Mouse (Mus musculus): Measurements from ENCODE around the gene Snrk. TPM values are rescaled to one million over a fixed set of nuclear protein-coding genes. Genes with fewer than 3 reads are reported as not detected.
"Not testable (repeated sequence)": the region's sequence is repeated elsewhere in the genome, so short reads cannot be mapped to it uniquely, and the experiment has no call there.

Snrk gene
- total RNA-seq, 2 experiments from 2014 or later: 110 to 122 TPM

GRCm38 (mm10) chr9:122138371-122139029 is 21.4 kb downstream of the Snrk start:
- DNase-seq (ENCODE audit: low spot score in 2 of 2): no peak

- no peak for DNase-seq (ENCODE audit: low spot score in 2 of 2)
Measured at GRCm38 (mm10) chr9:122139236-122139635, 22.2 kb downstream of the Snrk start.

- no peak for DNase-seq (ENCODE audit: low spot score in 2 of 2)
Measured at GRCm38 (mm10) chr9:122143219-122143618, 26.2 kb downstream of the Snrk start.

GRCm38 (mm10) chr9:122144776-122145175 is 27.7 kb downstream of the Snrk start:
- no peak for DNase-seq (ENCODE audit: low spot score in 2 of 2)

GRCm38 (mm10) chr9:122145677-122146076 is 28.6 kb downstream of the Snrk start:
- no peak for DNase-seq (ENCODE audit: low spot score in 2 of 2)

- DNase-seq (ENCODE audit: low spot score in 2 of 2): no peak
Measured at GRCm38 (mm10) chr9:122146124-122146870, 29.2 kb downstream of the Snrk start.

DNA sequence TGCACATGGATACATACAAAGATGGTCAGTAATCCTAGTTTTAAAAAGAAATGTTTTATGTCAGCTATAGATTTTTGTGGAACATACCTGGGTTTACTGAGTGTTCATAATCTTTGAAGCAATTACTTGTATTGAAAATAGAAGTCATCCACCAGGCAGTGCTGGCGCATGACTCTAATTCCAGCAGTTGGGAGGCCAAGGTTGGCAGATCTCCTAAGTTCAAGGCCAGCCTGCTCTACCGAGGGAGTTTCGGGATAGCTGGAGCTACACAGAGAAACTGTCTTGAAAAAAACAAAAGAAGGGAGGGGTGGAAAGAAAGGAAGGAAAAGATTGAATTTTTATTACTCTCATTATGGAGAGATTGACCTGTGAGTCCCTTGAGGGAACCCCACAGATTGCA is 31.3 kb downstream of the Snrk start:
- DNase-seq (ENCODE audit: low spot score in 2 of 2): no peak

GRCm38 (mm10) chr9:122149997-122150826 is 33.1 kb downstream of the Snrk start:
- DNase-seq (ENCODE audit: low spot score in 2 of 2): no peak

DNA sequence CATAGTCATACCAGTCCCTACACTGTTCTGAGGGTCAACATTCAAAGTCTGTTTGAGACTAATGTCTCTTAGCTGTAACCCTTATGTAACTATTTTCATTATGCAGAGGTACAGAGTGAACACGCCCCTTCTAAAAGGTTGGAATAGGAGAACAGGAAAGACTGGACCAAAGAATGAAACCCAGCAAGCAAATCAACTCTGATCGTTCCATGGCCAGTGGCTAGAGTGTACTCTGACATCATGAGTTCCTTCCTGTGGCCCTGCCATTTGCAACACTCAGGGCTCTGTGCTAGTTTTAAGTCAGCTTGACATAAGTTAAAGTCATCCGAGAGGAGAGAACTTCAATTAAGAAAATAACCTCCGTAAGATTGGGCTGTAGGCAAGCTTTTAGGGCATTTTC is 35.0 kb downstream of the Snrk start:
- no peak for DNase-seq (ENCODE audit: low spot score in 2 of 2)

- DNase-seq (ENCODE audit: low spot score in 2 of 2): no peak
Measured at GRCm38 (mm10) chr9:122152501-122152900, 35.4 kb downstream of the Snrk start.

DNA sequence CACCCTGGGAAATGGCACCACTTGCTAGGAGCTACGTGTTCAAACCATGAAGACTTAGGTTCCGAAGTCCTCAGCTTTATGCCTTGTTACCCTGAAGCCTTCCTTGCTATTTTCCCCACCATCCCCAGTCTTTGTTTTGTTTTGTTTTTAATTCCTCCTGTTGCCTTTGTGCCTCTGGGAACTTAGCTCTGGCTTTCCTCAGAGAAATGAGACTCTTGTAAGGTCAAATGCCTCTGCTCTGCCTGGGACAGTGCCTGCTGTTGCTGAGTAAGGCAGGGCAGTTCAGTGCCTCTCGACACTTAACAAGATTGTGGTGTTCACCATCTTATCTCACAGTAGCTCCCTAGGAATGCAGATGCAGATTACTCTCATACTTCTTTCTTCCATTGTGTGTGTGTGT is 36.4 kb downstream of the Snrk start:
- DNase-seq (ENCODE audit: low spot score in 2 of 2): no peak

DNA sequence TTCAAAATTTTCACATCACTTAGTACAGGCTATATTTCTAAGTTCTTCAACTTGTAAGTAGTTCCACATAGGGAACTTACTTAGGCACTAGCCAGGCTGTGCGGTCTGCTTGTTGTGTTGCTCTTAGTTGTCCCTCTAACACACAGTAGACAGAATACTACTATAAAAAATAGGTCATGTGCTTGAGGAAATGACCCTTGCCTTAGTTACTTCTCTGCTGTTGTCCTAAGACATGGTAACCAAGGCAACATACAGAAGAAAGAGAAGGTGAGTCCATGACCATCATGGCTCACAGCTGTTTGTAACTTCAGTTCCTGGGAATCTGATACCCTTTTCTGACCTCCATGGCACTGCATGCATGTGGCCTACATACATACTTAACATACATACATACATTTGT is 38.1 kb downstream of the Snrk start:
- DNase-seq (ENCODE audit: low spot score in 2 of 2): no peak

DNA sequence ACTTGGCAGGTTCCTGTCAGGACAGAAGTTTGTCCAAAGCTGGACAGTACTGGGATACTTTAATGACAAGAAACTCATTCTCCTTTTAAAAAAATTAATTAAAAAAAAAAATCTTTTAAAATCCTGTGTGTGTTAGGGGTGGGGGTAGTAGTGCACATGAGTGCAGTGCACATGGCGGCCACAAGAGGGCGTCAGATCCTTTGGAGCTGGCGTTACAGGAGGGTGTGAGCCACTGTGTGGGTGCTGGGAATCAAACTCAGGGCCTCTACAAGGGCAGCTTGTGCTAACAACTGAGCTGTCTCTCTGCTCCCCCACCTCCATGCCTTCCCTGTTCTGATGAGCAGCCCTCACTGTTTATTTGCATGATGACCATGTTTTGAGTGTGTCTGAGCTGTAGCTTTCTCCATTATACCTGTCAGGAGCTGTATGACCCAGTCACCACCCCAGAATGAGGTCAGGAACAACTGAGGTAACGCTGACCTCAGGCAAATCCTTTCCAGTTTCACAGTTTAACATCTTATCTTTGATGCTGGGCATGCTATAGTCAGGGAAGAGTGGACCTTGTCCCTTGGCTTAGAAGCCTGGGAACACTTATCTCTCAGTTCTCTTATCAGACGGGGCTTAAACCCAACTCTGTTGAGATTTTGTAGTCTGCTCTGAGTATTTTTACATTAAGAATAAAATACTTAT is 39.5 kb downstream of the Snrk start:
- DNase-seq (ENCODE audit: low spot score in 2 of 2): no peak

- DNase-seq (ENCODE audit: low spot score in 2 of 2): no peak
Measured at GRCm38 (mm10) chr9:122157079-122157441, 40.0 kb downstream of the Snrk start.

- DNase-seq (ENCODE audit: low spot score in 2 of 2): no peak
Measured at GRCm38 (mm10) chr9:122164535-122164934, 47.5 kb downstream of the Snrk start.

DNA sequence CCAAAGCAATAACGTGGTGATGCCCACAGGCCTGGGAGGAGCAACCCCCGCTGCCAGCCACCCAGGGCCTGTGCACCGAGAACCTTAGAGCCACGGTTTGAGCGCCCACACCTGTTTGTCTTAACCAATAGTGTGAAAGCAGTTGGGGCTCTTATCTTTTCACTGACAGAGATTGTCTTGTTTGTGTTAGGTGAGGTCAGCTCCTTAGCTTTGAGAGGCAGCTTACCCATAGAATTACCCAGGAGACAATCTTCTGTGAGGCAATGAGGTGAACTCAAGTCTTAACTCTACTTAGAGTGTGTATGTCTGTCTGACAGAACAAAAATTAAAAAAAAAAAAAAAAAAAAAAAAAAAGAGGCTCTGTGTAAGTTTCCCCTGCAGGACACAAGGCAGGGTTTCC is 50.7 kb downstream of the Snrk start:
- DNase-seq (ENCODE audit: low spot score in 2 of 2): not testable (repeated sequence)

GRCm38 (mm10) chr9:122169901-122170300 is 52.8 kb downstream of the Snrk start:
- no peak for DNase-seq (ENCODE audit: low spot score in 2 of 2)

GRCm38 (mm10) chr9:122172612-122173186 is 55.6 kb downstream of the Snrk start:
- DNase-seq (ENCODE audit: low spot score in 2 of 2): no peak

- no peak for DNase-seq (ENCODE audit: low spot score in 2 of 2)
Measured at GRCm38 (mm10) chr9:122173405-122174233, 56.6 kb downstream of the Snrk start.

DNA sequence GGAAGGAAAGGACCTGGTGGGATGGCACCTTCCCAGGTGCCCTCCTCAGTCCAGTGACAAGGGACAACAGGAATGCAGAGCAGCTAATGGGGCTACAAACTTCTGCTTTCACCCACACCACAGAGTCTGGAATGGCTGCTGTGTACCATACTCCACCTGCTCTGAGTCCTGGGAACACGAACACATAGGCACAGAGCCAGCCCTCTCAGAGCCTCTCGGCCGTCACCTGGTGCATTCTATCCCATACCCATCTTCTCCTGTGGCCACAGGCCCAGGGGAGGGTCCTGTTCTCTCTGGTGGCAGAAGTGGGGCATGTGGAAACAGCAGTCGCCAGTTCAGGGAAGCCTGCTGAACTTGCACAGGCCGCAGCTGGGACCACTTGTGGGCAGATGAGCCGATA is 57.7 kb downstream of the Snrk start:
- no peak for DNase-seq (ENCODE audit: low spot score in 2 of 2)
